1 mouse cellular context compared by ENCODE assay signal in the genomic region with DNA sequence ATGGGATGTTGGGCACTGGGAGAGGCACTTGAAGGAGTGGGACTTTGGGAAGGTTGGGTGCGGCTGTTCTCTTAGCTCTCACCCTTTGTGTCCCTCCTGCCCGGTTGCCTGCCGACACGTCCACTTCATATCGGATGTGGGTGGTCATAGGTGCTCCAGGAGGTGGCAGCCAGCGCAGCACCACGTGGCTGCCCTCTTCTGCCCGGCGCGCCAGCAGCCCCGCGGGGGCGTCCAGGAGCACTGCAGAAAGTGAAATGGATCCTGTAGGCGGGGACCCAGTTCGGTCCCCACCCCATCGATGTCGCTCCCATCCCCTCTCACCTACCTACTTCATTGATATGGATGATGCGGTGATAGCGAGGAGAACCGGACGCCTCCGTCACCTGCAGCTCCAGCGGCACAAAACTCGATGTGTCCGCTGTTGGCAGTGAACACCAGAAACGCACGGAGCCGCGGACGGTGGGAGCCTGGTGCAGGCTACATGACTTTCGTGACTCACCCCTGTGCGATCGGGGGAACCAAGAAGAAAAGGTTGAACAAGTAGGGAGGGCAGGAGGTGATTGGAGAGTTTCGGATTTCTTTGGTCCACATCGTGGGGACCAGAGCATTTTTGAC.
TF ChIP-seq lines count a peak whose summit lies in the region.

No protein-coding gene starts in this region.

TF ChIP-seq in ES-E14, 5 proteins besides CTCF, POLR2A, EP300 and RAD21:
- no peak for TF ChIP-seq ZC3H11A (IDR thresholded peaks at IDR 0.05; ENCODE audit: borderline replicate concordance, low read depth, low read length)
